8 mouse cellular contexts compared by ENCODE assay signal in genomic region chr16:50529511-50530416, GRCm38 (mm10).
DNase-seq lines count a peak whose midpoint lies in the region; ATAC-seq and TF ChIP-seq lines count a peak whose summit lies in the region.

No protein-coding gene starts in this region.

- no peaks in the 10 kb centered on the region for H3K36me3 ChIP-seq in hindbrain, embryonic 12.5 days
- H3K36me3 ChIP-seq in lung, postnatal 0 days (ENCODE audit: insufficient read depth, low read length), result no peaks in the 10 kb centered on the region

- H3K27me3 ChIP-seq in hindbrain, embryonic 12.5 days, result no peaks in the 10 kb centered on the region
- no peaks in the 10 kb centered on the region for H3K27me3 ChIP-seq in lung, postnatal 0 days (replicated peaks; ENCODE audit: insufficient read depth, low read length)

- TF ChIP-seq CTCF in lung, postnatal 0 days (IDR thresholded peaks at IDR 0.05), result peak; percentile 93

- H3K9me3 ChIP-seq in hindbrain, embryonic 12.5 days (replicated peaks), result no peaks in the 10 kb centered on the region
- H3K9me3 ChIP-seq in lung, postnatal 0 days (ENCODE audit: low read length), result no peaks in the 10 kb centered on the region

- peak overlapping the region; percentile 76 for H3K4me2 ChIP-seq in hindbrain, embryonic 12.5 days (replicated peaks)
- peak overlapping the region; percentile 98 for H3K4me2 ChIP-seq in lung, postnatal 0 days (replicated peaks; ENCODE audit: low read depth, low read length)

- ATAC-seq in hindbrain, embryonic 12.5 days (ENCODE audit: low FRiP score), result peak; percentile 49
- ATAC-seq in lung, postnatal 0 days, result peak; percentile 60

- TF ChIP-seq EP300 in lung, postnatal 0 days (IDR thresholded peaks at IDR 0.05), result no peak

- H3K4me3 ChIP-seq in hindbrain, embryonic 12.5 days, result peak overlapping the region; percentile 77
- H3K4me3 ChIP-seq in lung, postnatal 0 days (ENCODE audit: low read depth, low read length), result peak overlapping the region; percentile 59

- DNase-seq in MEL-GATA-1-ER (ENCODE audit: extremely low read depth, low read depth), result peak; percentile 51
- DNase-seq in cerebellum, adult 8-10 months, result peak; percentile 88
- peak; percentile 56 to 80 for DNase-seq in frontal cortex, postnatal 10 days (ENCODE audit: low spot score in 2 of 2)
- peak; percentile 90 to 92 for DNase-seq in layer of hippocampus, postnatal 10 days (ENCODE audit: low spot score in 2 of 2)
- DNase-seq in lung, postnatal 0 days (ENCODE audit: low spot score), result peak; percentile 94
- peak; percentile 74 for DNase-seq in ovary, postnatal 10 days (ENCODE audit: low spot score)
- peak; percentile 69 for DNase-seq in thymus, postnatal 0 days (ENCODE audit: low spot score)

- 0% methylated on average over 46 of the region's 46 CpGs for WGBS in hindbrain, embryonic 12.5 days
- WGBS in lung, postnatal 0 days, result under 1% methylated on average over 46 of the region's 46 CpGs

- peak overlapping the region; percentile 82 for H3K9ac ChIP-seq in hindbrain, embryonic 12.5 days
- H3K9ac ChIP-seq in lung, postnatal 0 days (replicated peaks; ENCODE audit: low read depth), result peak overlapping the region; percentile 58; the same call in 1 of the 2 replicates

- H3K27ac ChIP-seq in hindbrain, embryonic 12.5 days, result peak overlapping the region; percentile 89
- peak overlapping the region; percentile 85 for H3K27ac ChIP-seq in lung, postnatal 0 days (ENCODE audit: low read length)

- 0 out of 2 replicates have a peak, but pooled peaks cover 3% of the 10 kb centered on the region for H3K4me1 ChIP-seq in hindbrain, embryonic 12.5 days
- H3K4me1 ChIP-seq in lung, postnatal 0 days (ENCODE audit: insufficient read depth, low read depth, low read length), result no peaks in the 10 kb centered on the region

Comparison
In these comparisons a context has a peak if more than half of its experiments do, and no peak if none do; other contexts are left out.
1. Peak in every context shown above with its lines: DNase-seq, ATAC-seq, H3K4me3 ChIP-seq and H3K27ac ChIP-seq.